Mouse (Mus musculus) MEL (cell line): ENCODE results near the gene Hspa2.
A peak's percentile ranks its signal among the peaks of the same experiment; 100 is the strongest.

Experiments used
- CTCF ChIP-seq, 3 experiments: IDR thresholded peaks in 2 of 3; conservative IDR thresholded peaks in 1 of 3; 2 replicates each; pipeline ENCODE4 v1.5.1; 2011 to 2012; ENCODE audit warnings: low read length in 3 of 3, low read depth in 2 of 3, mild to moderate bottlenecking in 2 of 3, improper control_type of control experiment in 1 of 3, inconsistent platforms in 1 of 3, mixed read lengths in 1 of 3, moderate library complexity in 1 of 3; ENCODE audit not compliant: control insufficient read depth in 1 of 3, insufficient read depth in 1 of 3, poor library complexity in 1 of 3, severe bottlenecking in 1 of 3
- E2F4 ChIP-seq: IDR thresholded peaks from 2 replicates; pipeline ENCODE4 v1.6.1; 2011; ENCODE audit warnings: low read depth, low read length, improper control_type of control experiment, borderline replicate concordance
- ELF1 ChIP-seq: IDR thresholded peaks from 2 replicates; pipeline ENCODE4 v1.6.1; 2014; ENCODE audit warnings: low read depth, mild to moderate bottlenecking, inconsistent platforms, low read length, improper control_type of control experiment, moderate library complexity
- GATA1 ChIP-seq: IDR thresholded peaks from 2 replicates; pipeline ENCODE4 v1.6.1; 2011; ENCODE audit warnings: low read depth, low read length, improper control_type of control experiment
- MEF2A ChIP-seq: IDR thresholded peaks from 2 replicates; pipeline ENCODE4 v1.6.1; 2014; ENCODE audit warnings: low read depth, mild to moderate bottlenecking, inconsistent platforms, low read length, improper control_type of control experiment; ENCODE audit not compliant: poor library complexity, insufficient replicate concordance, severe bottlenecking; ENCODE audit errors: extremely low read depth
- POLR2AphosphoS2 ChIP-seq: IDR thresholded peaks from 2 replicates; pipeline ENCODE4 v1.6.1; 2011; ENCODE audit warnings: low read length, improper control_type of control experiment
- RCOR1 ChIP-seq: IDR thresholded peaks from 2 replicates; pipeline ENCODE4 v1.6.1; 2012; ENCODE audit warnings: low read depth, mild to moderate bottlenecking, inconsistent platforms, low read length, improper control_type of control experiment
- SIN3A ChIP-seq: IDR thresholded peaks from 2 replicates; pipeline ENCODE4 v1.6.1; 2012; ENCODE audit warnings: low read length, improper control_type of control experiment, inconsistent platforms
- TCF12 ChIP-seq: IDR thresholded peaks from 2 replicates; pipeline ENCODE4 v1.6.1; 2014; ENCODE audit warnings: low read depth, mild to moderate bottlenecking, inconsistent platforms, low read length, improper control_type of control experiment, moderate library complexity
- USF1 ChIP-seq: IDR thresholded peaks from 2 replicates; pipeline ENCODE4 v1.6.1; 2014; ENCODE audit warnings: low read depth, mild to moderate bottlenecking, inconsistent platforms, low read length, improper control_type of control experiment, moderate library complexity
- ZKSCAN1 ChIP-seq: IDR thresholded peaks from 2 replicates; pipeline ENCODE4 v1.6.1; 2012; ENCODE audit warnings: low read depth, mild to moderate bottlenecking, inconsistent platforms, low read length, improper control_type of control experiment, moderate library complexity

DNA sequence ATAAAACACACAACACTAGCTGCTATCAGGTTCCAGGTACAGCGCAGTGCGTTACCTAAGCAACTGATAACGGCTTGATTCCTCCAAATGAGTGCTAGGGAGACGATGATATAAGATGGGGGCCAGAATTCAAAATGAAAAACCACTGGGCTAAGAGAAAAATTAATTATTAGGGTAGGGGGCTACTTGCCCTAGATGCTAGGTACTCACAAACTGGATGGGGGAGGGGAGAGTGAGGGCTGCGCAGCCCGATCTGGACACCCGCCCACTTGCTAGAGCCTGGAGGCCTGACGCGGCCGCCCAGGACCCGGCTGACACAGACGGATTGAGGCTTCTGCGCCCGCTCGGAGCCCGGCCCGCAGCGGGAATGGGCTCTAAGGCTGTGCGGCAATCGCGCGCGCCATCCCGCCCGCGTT lies 35.2 kb upstream of the Hspa2 start:
- TF ChIP-seq E2F4 (no peak), MEF2A (no peak), CTCF (IDR thresholded peaks at IDR 0.05 in 2 of 3, conservative IDR thresholded peaks at IDR 0.05 in 1 of 3; ENCODE audit: control insufficient read depth in 1 of 3, insufficient read depth in 1 of 3, low read depth in 2 of 3, low read length in 3 of 3, poor library complexity in 1 of 3, severe bottlenecking in 1 of 3) (no peak), TCF12 (no peak; the same call in 1 of the 2 replicates), USF1 (no peak), POLR2AphosphoS2 (no peak), GATA1 (peak; percentile 84), SIN3A (peak; percentile 27), ZKSCAN1 (no peak), ELF1 (no peak), RCOR1 (no peak)
